Mouse (Mus musculus): ENCODE data around the gene Uqcrc1.

DNA sequence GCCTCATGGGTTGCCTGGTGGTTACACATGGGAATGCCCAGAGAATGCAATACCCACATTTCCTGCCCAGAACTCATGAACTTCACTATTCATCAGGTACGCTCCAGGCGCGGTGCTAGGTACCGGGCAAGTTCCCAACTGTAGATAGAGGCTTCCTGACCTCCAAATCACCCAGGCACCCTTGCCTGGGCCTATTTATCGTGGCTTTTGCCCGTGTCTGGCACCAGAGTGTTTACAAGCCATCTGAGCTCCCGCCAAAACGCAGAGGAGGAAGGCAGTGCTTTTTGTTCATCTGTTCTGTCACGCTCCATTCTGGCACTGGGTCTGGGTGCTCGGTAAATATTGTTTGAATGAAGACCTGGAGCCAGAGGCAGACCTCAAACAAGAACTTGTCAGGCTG, 22.8 kb upstream of the Uqcrc1 start:
- TF ChIP-seq EP300 (IDR thresholded peaks at IDR 0.05; ENCODE audit: low read depth) (no peak), CTCF (IDR thresholded peaks at IDR 0.05; ENCODE audit: low read depth) (no peak)
